Mouse (Mus musculus): ENCODE data around the gene Mex3b. TPM values are rescaled to one million over a fixed set of nuclear protein-coding genes. Genes with fewer than 3 reads are reported as not detected.

Mex3b gene
- polyA plus RNA-seq, 1 experiment from 2014 or later, result 37.5 TPM

GRCm38 (mm10) chr7:82838965-82839675, 28.0 kb upstream of the Mex3b start:
- Histone ChIP-seq H3K9me3 (ENCODE audit: control insufficient read depth, low read length) (no peaks in the 10 kb centered on the region), H3K27ac (ENCODE audit: low read depth, low read length) (no peak overlapping the region), H3K4me3 (ENCODE audit: low read depth, low read length) (no peak overlapping the region), H3K36me3 (ENCODE audit: control insufficient read depth, insufficient read depth, low read length) (no peaks in the 10 kb centered on the region), H3K9ac (ENCODE audit: low read length) (no peak overlapping the region), H3K27me3 (ENCODE audit: control insufficient read depth, insufficient read depth, low read length) (no peaks in the 10 kb centered on the region), H3K4me1 (ENCODE audit: control insufficient read depth, insufficient read depth, low read length) (peaks cover 11% of the 10 kb centered on the region; the same call in 1 of the 2 replicates), H3K4me2 (ENCODE audit: low read depth) (no peak overlapping the region)
- WGBS, result 45% methylated on average over 11 of the region's 11 CpGs
- no peak; the same call in 1 of the 2 replicates for ATAC-seq (ENCODE audit: insufficient read depth, low FRiP score, low TSS enrichment)
- peak; percentile 18 for DNase-seq (ENCODE audit: low spot score)

GRCm38 (mm10) chr7:82842222-82842920, 24.8 kb upstream of the Mex3b start:
- DNase-seq (ENCODE audit: low spot score) (no peak), ATAC-seq (ENCODE audit: insufficient read depth, low FRiP score, low TSS enrichment) (no peak)
- Histone ChIP-seq H3K9ac (ENCODE audit: low read length) (peak overlapping the region; percentile 23; the same call in 1 of the 2 replicates), H3K4me1 (ENCODE audit: control insufficient read depth, insufficient read depth, low read length) (peaks cover 11% of the 10 kb centered on the region; the same call in 1 of the 2 replicates), H3K4me3 (ENCODE audit: low read depth, low read length) (no peak overlapping the region), H3K9me3 (ENCODE audit: control insufficient read depth, low read length) (no peaks in the 10 kb centered on the region), H3K4me2 (ENCODE audit: low read depth) (no peak overlapping the region), H3K27ac (ENCODE audit: low read depth, low read length) (0 out of 2 replicates have a peak overlapping the region, but pooled peaks have one; percentile 27), H3K36me3 (ENCODE audit: control insufficient read depth, insufficient read depth, low read length) (no peaks in the 10 kb centered on the region), H3K27me3 (ENCODE audit: control insufficient read depth, insufficient read depth, low read length) (no peaks in the 10 kb centered on the region)
- WGBS, result 52% methylated on average over 10 of the region's 10 CpGs

GRCm38 (mm10) chr7:82850756-82851155, 16.4 kb upstream of the Mex3b start:
- Histone ChIP-seq H3K4me3 (ENCODE audit: low read depth, low read length) (no peak overlapping the region), H3K27ac (ENCODE audit: low read depth, low read length) (no peak overlapping the region), H3K9me3 (ENCODE audit: control insufficient read depth, low read length) (no peaks in the 10 kb centered on the region), H3K9ac (ENCODE audit: low read length) (no peak overlapping the region), H3K27me3 (ENCODE audit: control insufficient read depth, insufficient read depth, low read length) (no peaks in the 10 kb centered on the region), H3K4me1 (ENCODE audit: control insufficient read depth, insufficient read depth, low read length) (peaks cover 5% of the 10 kb centered on the region; the same call in 1 of the 2 replicates), H3K36me3 (ENCODE audit: control insufficient read depth, insufficient read depth, low read length) (no peaks in the 10 kb centered on the region), H3K4me2 (ENCODE audit: low read depth) (no peak overlapping the region)
- DNase-seq (ENCODE audit: low spot score) (no peak), ATAC-seq (ENCODE audit: insufficient read depth, low FRiP score, low TSS enrichment) (no peak)
- 90% methylated on average over 3 of the region's 3 CpGs for WGBS

GRCm38 (mm10) chr7:82851670-82852069, 15.5 kb upstream of the Mex3b start:
- Histone ChIP-seq H3K36me3 (ENCODE audit: control insufficient read depth, insufficient read depth, low read length) (no peaks in the 10 kb centered on the region), H3K27me3 (ENCODE audit: control insufficient read depth, insufficient read depth, low read length) (no peaks in the 10 kb centered on the region), H3K27ac (ENCODE audit: low read depth, low read length) (no peak overlapping the region), H3K9ac (ENCODE audit: low read length) (no peak overlapping the region), H3K4me1 (ENCODE audit: control insufficient read depth, insufficient read depth, low read length) (peaks cover 5% of the 10 kb centered on the region; the same call in 1 of the 2 replicates), H3K4me3 (ENCODE audit: low read depth, low read length) (no peak overlapping the region), H3K9me3 (ENCODE audit: control insufficient read depth, low read length) (no peaks in the 10 kb centered on the region), H3K4me2 (ENCODE audit: low read depth) (no peak overlapping the region)
- DNase-seq (ENCODE audit: low spot score) (no peak), ATAC-seq (ENCODE audit: insufficient read depth, low FRiP score, low TSS enrichment) (no peak)
- 93% methylated on average over 4 of the region's 4 CpGs for WGBS

- H3K4me1 ChIP-seq (ENCODE audit: control insufficient read depth, insufficient read depth, low read length), result peaks cover 5% of the 10 kb centered on the region; the same call in 1 of the 2 replicates
- H3K27me3 ChIP-seq (ENCODE audit: control insufficient read depth, insufficient read depth, low read length), result no peaks in the 10 kb centered on the region
- H3K9me3 ChIP-seq (ENCODE audit: control insufficient read depth, low read length), result no peaks in the 10 kb centered on the region
- no peak for ATAC-seq (ENCODE audit: insufficient read depth, low FRiP score, low TSS enrichment)
- H3K36me3 ChIP-seq (ENCODE audit: control insufficient read depth, insufficient read depth, low read length), result no peaks in the 10 kb centered on the region
- H3K4me2 ChIP-seq (ENCODE audit: low read depth), result no peak overlapping the region
- no peak overlapping the region for H3K9ac ChIP-seq (ENCODE audit: low read length)
- WGBS, result 19% methylated on average over 3 of the region's 3 CpGs
- H3K27ac ChIP-seq (ENCODE audit: low read depth, low read length), result no peak overlapping the region
- no peak for DNase-seq (ENCODE audit: low spot score)
- no peak overlapping the region for H3K4me3 ChIP-seq (ENCODE audit: low read depth, low read length)
Observed at GRCm38 (mm10) chr7:82854195-82854766, 12.9 kb upstream of the Mex3b start.

- Histone ChIP-seq H3K4me2 (ENCODE audit: low read depth) (no peak overlapping the region), H3K27me3 (ENCODE audit: control insufficient read depth, insufficient read depth, low read length) (no peaks in the 10 kb centered on the region), H3K36me3 (ENCODE audit: control insufficient read depth, insufficient read depth, low read length) (no peaks in the 10 kb centered on the region), H3K4me1 (ENCODE audit: control insufficient read depth, insufficient read depth, low read length) (peaks cover 5% of the 10 kb centered on the region; the same call in 1 of the 2 replicates), H3K9ac (ENCODE audit: low read length) (no peak overlapping the region), H3K4me3 (ENCODE audit: low read depth, low read length) (no peak overlapping the region), H3K27ac (ENCODE audit: low read depth, low read length) (no peak overlapping the region), H3K9me3 (ENCODE audit: control insufficient read depth, low read length) (no peaks in the 10 kb centered on the region)
- no peak for DNase-seq (ENCODE audit: low spot score)
- WGBS, result 66% methylated on average over 4 of the region's 4 CpGs
- no peak for ATAC-seq (ENCODE audit: insufficient read depth, low FRiP score, low TSS enrichment)
Observed at GRCm38 (mm10) chr7:82858611-82859010, 8.5 kb upstream of the Mex3b start.

GRCm38 (mm10) chr7:82860626-82861025, 6.5 kb upstream of the Mex3b start:
- DNase-seq (ENCODE audit: low spot score), result no peak

GRCm38 (mm10) chr7:82863341-82863740, 3.8 kb upstream of the Mex3b start:
- DNase-seq (ENCODE audit: low spot score), result no peak
- Histone ChIP-seq H3K27ac (ENCODE audit: low read depth, low read length) (no peak overlapping the region; the same call in 1 of the 2 replicates), H3K27me3 (ENCODE audit: control insufficient read depth, insufficient read depth, low read length) (no peaks in the 10 kb centered on the region), H3K36me3 (ENCODE audit: control insufficient read depth, insufficient read depth, low read length) (no peaks in the 10 kb centered on the region), H3K4me2 (ENCODE audit: low read depth) (no peak overlapping the region), H3K4me1 (ENCODE audit: control insufficient read depth, insufficient read depth, low read length) (peaks cover 6% of the 10 kb centered on the region; the same call in 1 of the 2 replicates), H3K9ac (ENCODE audit: low read length) (no peak overlapping the region), H3K9me3 (ENCODE audit: control insufficient read depth, low read length) (no peaks in the 10 kb centered on the region), H3K4me3 (ENCODE audit: low read depth, low read length) (no peak overlapping the region)
- WGBS, result 48% methylated on average over 6 of the region's 6 CpGs
- no peak for ATAC-seq (ENCODE audit: insufficient read depth, low FRiP score, low TSS enrichment)

More at GRCm38 (mm10) chr7:82860626-82861025, 6.5 kb upstream of the Mex3b start:
- no peaks in the 10 kb centered on the region for H3K9me3 ChIP-seq (ENCODE audit: control insufficient read depth, low read length)
- no peaks in the 10 kb centered on the region for H3K27me3 ChIP-seq (ENCODE audit: control insufficient read depth, insufficient read depth, low read length)
- no peak overlapping the region for H3K4me3 ChIP-seq (ENCODE audit: low read depth, low read length)
- H3K4me1 ChIP-seq (ENCODE audit: control insufficient read depth, insufficient read depth, low read length), result peaks cover 6% of the 10 kb centered on the region; the same call in 1 of the 2 replicates
- no peak overlapping the region for H3K9ac ChIP-seq (ENCODE audit: low read length)
- no peaks in the 10 kb centered on the region for H3K36me3 ChIP-seq (ENCODE audit: control insufficient read depth, insufficient read depth, low read length)
- 75% methylated on average over 2 of the region's 2 CpGs for WGBS
- no peak overlapping the region for H3K27ac ChIP-seq (ENCODE audit: low read depth, low read length)
- H3K4me2 ChIP-seq (ENCODE audit: low read depth), result no peak overlapping the region
- no peak for ATAC-seq (ENCODE audit: insufficient read depth, low FRiP score, low TSS enrichment)
